Mouse (Mus musculus): ENCODE results near the gene Mcf2l. TPM values are rescaled to one million over a fixed set of nuclear protein-coding genes. Genes with fewer than 3 reads are reported as not detected.
A peak's percentile ranks its signal among the peaks of the same experiment; 100 is the strongest.

Mcf2l gene
- total and polyA plus RNA-seq, 2 experiments from 2014 or later: 6.6 to 22.9 TPM

GRCm38 (mm10) chr8:13037015-13037414, 163.4 kb downstream of the Mcf2l start, which contains the start of gene F10:
Gene F10 (plus strand): TSS chr8:13037308.
- TF ChIP-seq CTCF (IDR thresholded peaks at IDR 0.05; ENCODE audit: low read depth) (no peak), EP300 (IDR thresholded peaks at IDR 0.05; ENCODE audit: low read depth) (no peak)
- Histone ChIP-seq H3K9ac (replicated peaks; ENCODE audit: low read depth, low read length) (no peak within 1 kb of the TSS), H3K4me2 (ENCODE audit: low read depth, low read length) (no peak within 1 kb of the TSS), H3K27me3 (ENCODE audit: control insufficient read depth, insufficient read depth, low read length) (no peaks in the 10 kb centered on the region), H3K4me3 (ENCODE audit: low read depth, low read length) (no peak within 1 kb of the TSS), H3K9me3 (replicated peaks; ENCODE audit: control insufficient read depth, low read length) (no peaks in the 10 kb centered on the region), H3K4me1 (ENCODE audit: control insufficient read depth, insufficient read depth) (peaks cover 10% of the 10 kb centered on the region), H3K27ac (ENCODE audit: low read depth) (peak within 1 kb of the TSS; percentile 7; the same call in 1 of the 2 replicates), H3K36me3 (replicated peaks; ENCODE audit: control insufficient read depth, insufficient read depth, low read length) (no peaks in the 10 kb centered on the region)
- 50% methylated on average over 7 of the region's 7 CpGs for WGBS
- ATAC-seq (ENCODE audit: insufficient read depth, low read depth) (peak; percentile 42), DNase-seq (ENCODE audit: low spot score) (peak; percentile 9)

- no peak for TF ChIP-seq CTCF (IDR thresholded peaks at IDR 0.05; ENCODE audit: low read depth)
- no peak for TF ChIP-seq EP300 (IDR thresholded peaks at IDR 0.05; ENCODE audit: low read depth)
- DNase-seq (ENCODE audit: low spot score): no peak
- H3K4me2 ChIP-seq (ENCODE audit: low read depth, low read length): no peak overlapping the region
- no peak overlapping the region for H3K27ac ChIP-seq (ENCODE audit: low read depth)
- H3K9ac ChIP-seq (replicated peaks; ENCODE audit: low read depth, low read length): no peak overlapping the region
- no peak for ATAC-seq (ENCODE audit: insufficient read depth, low read depth)
- no peak overlapping the region for H3K4me3 ChIP-seq (ENCODE audit: low read depth, low read length)
- H3K9me3 ChIP-seq (replicated peaks; ENCODE audit: control insufficient read depth, low read length): no peaks in the 10 kb centered on the region
- H3K27me3 ChIP-seq (ENCODE audit: control insufficient read depth, insufficient read depth, low read length): no peaks in the 10 kb centered on the region
- no peaks in the 10 kb centered on the region for H3K36me3 ChIP-seq (replicated peaks; ENCODE audit: control insufficient read depth, insufficient read depth, low read length)
- H3K4me1 ChIP-seq (ENCODE audit: control insufficient read depth, insufficient read depth): peaks cover 10% of the 10 kb centered on the region
- WGBS: 30% methylated on average over 5 of the region's 5 CpGs
These were observed 164.0 kb downstream of the Mcf2l start for GRCm38 (mm10) chr8:13037569-13037968.

GRCm38 (mm10) chr8:13039054-13039453, 165.4 kb downstream of the Mcf2l start:
- Histone ChIP-seq H3K4me3 (ENCODE audit: low read depth, low read length) (no peak overlapping the region), H3K9me3 (replicated peaks; ENCODE audit: control insufficient read depth, low read length) (no peaks in the 10 kb centered on the region), H3K4me1 (ENCODE audit: control insufficient read depth, insufficient read depth) (peaks cover 10% of the 10 kb centered on the region), H3K4me2 (ENCODE audit: low read depth, low read length) (no peak overlapping the region), H3K36me3 (replicated peaks; ENCODE audit: control insufficient read depth, insufficient read depth, low read length) (no peaks in the 10 kb centered on the region), H3K9ac (replicated peaks; ENCODE audit: low read depth, low read length) (no peak overlapping the region), H3K27me3 (ENCODE audit: control insufficient read depth, insufficient read depth, low read length) (no peaks in the 10 kb centered on the region), H3K27ac (ENCODE audit: low read depth) (no peak overlapping the region)
- 66% methylated on average over 6 of the region's 6 CpGs for WGBS
- no peak for DNase-seq (ENCODE audit: low spot score)
- TF ChIP-seq CTCF (IDR thresholded peaks at IDR 0.05; ENCODE audit: low read depth) (no peak), EP300 (IDR thresholded peaks at IDR 0.05; ENCODE audit: low read depth) (no peak)
- ATAC-seq (ENCODE audit: insufficient read depth, low read depth): no peak

DNA sequence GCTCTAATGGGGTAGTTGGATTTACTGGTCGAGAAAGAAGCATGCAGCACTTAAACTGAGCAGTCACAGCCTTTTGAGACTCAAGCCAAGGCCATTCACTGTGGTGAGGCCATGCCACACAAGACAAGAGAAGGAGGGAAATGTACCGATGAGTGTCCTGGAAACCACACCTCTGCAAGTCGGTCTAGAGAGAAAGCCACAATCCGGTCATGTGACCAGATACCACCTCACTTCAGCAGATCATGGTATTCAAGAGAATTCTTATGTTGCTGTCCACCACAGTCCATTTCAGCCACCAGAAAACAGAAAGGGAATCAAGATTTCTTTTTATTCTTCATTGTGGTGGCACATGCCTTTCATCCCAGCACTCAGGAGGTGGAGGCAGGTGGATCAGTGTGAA, 167.9 kb downstream of the Mcf2l start:
- Histone ChIP-seq H3K27ac (ENCODE audit: low read depth) (no peak overlapping the region), H3K9ac (replicated peaks; ENCODE audit: low read depth, low read length) (no peak overlapping the region), H3K4me3 (ENCODE audit: low read depth, low read length) (no peak overlapping the region), H3K9me3 (replicated peaks; ENCODE audit: control insufficient read depth, low read length) (no peaks in the 10 kb centered on the region), H3K4me2 (ENCODE audit: low read depth, low read length) (no peak overlapping the region), H3K36me3 (replicated peaks; ENCODE audit: control insufficient read depth, insufficient read depth, low read length) (no peaks in the 10 kb centered on the region), H3K27me3 (ENCODE audit: control insufficient read depth, insufficient read depth, low read length) (no peaks in the 10 kb centered on the region), H3K4me1 (ENCODE audit: control insufficient read depth, insufficient read depth) (peaks cover 6% of the 10 kb centered on the region)
- TF ChIP-seq CTCF (IDR thresholded peaks at IDR 0.05; ENCODE audit: low read depth) (no peak), EP300 (IDR thresholded peaks at IDR 0.05; ENCODE audit: low read depth) (no peak)
- 72% methylated on average over 4 of the region's 4 CpGs for WGBS
- DNase-seq (ENCODE audit: low spot score) (no peak), ATAC-seq (ENCODE audit: insufficient read depth, low read depth) (no peak)

- Histone ChIP-seq H3K27ac (ENCODE audit: low read depth) (no peak overlapping the region), H3K4me3 (ENCODE audit: low read depth, low read length) (no peak overlapping the region), H3K4me2 (ENCODE audit: low read depth, low read length) (no peak overlapping the region), H3K36me3 (replicated peaks; ENCODE audit: control insufficient read depth, insufficient read depth, low read length) (no peaks in the 10 kb centered on the region), H3K9ac (replicated peaks; ENCODE audit: low read depth, low read length) (no peak overlapping the region), H3K9me3 (replicated peaks; ENCODE audit: control insufficient read depth, low read length) (peaks cover 4% of the 10 kb centered on the region; the same call in 1 of the 2 replicates), H3K27me3 (ENCODE audit: control insufficient read depth, insufficient read depth, low read length) (no peaks in the 10 kb centered on the region), H3K4me1 (ENCODE audit: control insufficient read depth, insufficient read depth) (no peaks in the 10 kb centered on the region)
- DNase-seq (ENCODE audit: low spot score): no peak
- WGBS: 54% methylated on average over 5 of the region's 5 CpGs
- TF ChIP-seq CTCF (IDR thresholded peaks at IDR 0.05; ENCODE audit: low read depth): no peak
- TF ChIP-seq EP300 (IDR thresholded peaks at IDR 0.05; ENCODE audit: low read depth): no peak
- ATAC-seq (ENCODE audit: insufficient read depth, low read depth): no peak
These were observed 174.0 kb downstream of the Mcf2l start for GRCm38 (mm10) chr8:13047652-13048051.

GRCm38 (mm10) chr8:13050550-13050949, 176.9 kb downstream of the Mcf2l start:
- Histone ChIP-seq H3K9ac (replicated peaks; ENCODE audit: low read depth, low read length) (no peak overlapping the region), H3K9me3 (replicated peaks; ENCODE audit: control insufficient read depth, low read length) (peaks cover 4% of the 10 kb centered on the region; the same call in 1 of the 2 replicates), H3K36me3 (replicated peaks; ENCODE audit: control insufficient read depth, insufficient read depth, low read length) (no peaks in the 10 kb centered on the region), H3K4me1 (ENCODE audit: control insufficient read depth, insufficient read depth) (no peaks in the 10 kb centered on the region), H3K4me3 (ENCODE audit: low read depth, low read length) (no peak overlapping the region), H3K27ac (ENCODE audit: low read depth) (no peak overlapping the region), H3K4me2 (ENCODE audit: low read depth, low read length) (no peak overlapping the region), H3K27me3 (ENCODE audit: control insufficient read depth, insufficient read depth, low read length) (no peaks in the 10 kb centered on the region)
- TF ChIP-seq CTCF (IDR thresholded peaks at IDR 0.05; ENCODE audit: low read depth) (no peak), EP300 (IDR thresholded peaks at IDR 0.05; ENCODE audit: low read depth) (no peak)
- no peak for DNase-seq (ENCODE audit: low spot score)
- no peak for ATAC-seq (ENCODE audit: insufficient read depth, low read depth)
- 74% methylated on average over 10 of the region's 10 CpGs for WGBS

Data from heart, postnatal 0 days (tissue).